Mouse (Mus musculus) retina, embryonic 14.5 days (tissue): ENCODE measurements around the gene Taf8.

Experiments used
- DNase-seq: peaks from one replicate; pipeline ENCODE4 v3.0.0-alpha.2; 2015; ENCODE audit warnings: low spot score

Taf8 gene

DNA sequence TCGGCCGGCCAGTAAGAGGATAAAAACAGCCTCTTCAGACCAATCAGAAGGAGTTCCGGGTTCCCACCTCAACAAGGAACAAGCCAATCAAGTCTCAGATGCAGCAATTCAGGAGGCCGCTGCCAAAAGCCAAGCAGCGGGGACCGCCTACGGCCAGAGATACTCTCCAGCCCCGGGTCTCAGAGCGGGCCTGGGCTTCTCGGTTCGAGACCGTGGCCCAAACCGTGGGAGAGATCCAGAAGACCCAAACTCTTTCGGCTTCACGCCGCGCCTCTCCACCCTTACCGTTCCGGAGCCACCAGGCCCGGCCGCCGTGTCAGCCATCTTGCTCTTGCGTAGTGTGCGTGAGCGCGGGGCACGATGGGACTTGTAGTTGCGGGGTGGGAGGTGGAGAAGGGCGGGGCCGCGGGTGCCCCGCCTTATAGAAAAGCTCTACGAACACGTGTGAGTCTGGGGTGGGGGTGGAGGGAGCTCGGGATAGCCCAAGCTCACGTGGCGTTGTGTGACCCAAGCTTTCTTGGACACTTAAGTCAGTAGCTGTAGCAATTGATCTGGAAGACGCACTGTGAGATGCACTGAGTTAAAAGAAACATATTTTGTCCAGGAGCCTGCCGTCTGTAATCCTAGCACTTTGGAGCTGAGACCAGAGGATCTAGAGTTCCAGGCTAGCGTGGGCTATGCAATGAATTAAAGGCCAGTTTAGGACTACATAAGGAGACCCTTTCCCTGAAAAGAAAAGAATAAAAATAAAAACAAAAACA is at the start of gene Taf8:
TSS of gene Taf8 (minus strand) at position 347 of the 761 bp plus-strand sequence.
- peak; percentile 93 for DNase-seq

DNA sequence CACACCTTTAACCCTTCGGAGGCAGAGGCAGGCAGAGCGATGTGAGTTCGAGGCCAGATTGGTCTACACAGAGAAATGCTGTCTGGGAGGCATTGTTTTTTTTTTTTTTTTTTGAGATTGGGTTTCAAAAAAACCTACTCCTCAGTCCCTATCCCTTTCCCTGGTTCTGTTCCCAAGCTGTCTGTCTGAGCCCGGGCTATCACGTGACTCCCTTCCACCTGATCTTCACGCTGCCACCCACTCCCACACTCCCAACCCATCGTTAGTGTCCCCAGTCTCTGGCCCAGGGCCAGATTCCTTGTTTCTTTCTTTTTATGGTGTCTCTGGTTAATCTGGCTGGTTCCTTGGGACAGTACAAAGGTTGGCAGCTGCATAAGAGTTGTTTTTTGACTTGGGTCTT is 49.0 kb upstream of the Taf8 start:
- no peak for DNase-seq

DNA sequence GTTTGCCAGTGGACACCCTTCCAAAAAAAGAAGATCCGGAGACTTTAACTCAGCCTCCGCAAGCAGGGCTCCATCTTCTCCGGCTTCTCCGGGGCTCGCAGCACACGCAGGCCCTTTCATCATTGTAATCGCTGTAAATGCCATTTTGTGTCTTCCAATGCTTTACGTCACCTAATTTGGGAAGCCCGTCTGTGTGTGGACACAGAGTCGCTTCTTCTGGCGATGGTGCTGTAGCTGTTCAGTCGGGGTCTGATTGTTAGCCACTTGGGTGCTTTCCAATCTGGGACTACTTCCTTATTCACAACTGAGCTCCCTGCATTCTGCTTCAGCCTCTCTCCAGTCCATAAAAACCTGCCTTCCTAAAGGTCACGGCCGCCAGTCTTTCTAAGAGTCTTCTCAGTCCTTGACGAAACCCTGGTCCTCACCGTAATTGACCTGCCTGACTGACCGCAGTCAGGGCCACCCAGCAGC is 43.8 kb upstream of the Taf8 start:
- no peak for DNase-seq

DNA sequence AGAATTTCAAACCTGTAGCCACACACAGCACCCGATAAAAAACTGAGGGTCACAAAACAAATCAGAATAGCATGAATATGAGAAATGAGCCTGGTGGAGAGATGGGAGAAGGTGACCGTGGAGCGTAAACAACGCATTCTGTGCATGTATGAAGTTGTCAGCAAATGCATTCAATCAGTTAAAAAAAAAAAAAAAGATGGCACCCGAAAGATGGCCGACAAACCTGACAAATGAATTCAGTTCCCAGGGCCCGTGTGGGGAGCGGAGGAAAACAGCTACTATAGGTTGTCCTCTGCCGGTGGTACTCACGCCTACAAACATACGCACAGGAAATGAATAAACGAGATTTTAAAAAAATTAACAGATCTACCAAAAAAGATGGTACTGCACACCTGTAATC is 43.1 kb upstream of the Taf8 start:
- DNase-seq = no peak

DNA sequence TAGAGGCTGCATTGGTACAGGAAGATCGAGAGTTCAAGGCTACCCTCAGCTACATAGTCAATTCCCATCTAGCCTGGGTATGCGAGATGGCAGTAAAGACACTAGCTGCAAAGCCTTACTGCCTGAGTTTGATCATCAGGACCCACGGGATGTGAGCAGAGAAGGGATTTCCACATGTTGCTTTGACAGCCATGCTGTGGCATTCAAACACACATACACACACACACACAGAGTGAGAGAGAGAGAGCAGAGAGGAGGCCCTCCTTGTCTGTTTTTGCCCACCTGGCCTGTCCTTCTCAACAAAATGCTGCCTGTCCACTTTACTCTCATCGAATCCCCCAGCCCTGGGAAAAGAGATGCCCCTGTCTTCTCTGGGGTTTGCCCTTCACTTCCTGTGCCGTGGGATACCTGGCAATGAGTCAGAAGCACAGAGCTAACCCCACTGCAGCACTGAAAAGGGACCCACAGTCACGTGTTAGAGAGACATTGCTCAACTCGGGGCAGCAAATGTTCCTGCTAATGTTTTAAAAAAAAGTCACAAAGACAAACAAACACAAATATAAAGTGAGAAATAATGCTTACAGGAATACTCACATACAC is 41.1 kb upstream of the Taf8 start:
- no peak for DNase-seq

DNA sequence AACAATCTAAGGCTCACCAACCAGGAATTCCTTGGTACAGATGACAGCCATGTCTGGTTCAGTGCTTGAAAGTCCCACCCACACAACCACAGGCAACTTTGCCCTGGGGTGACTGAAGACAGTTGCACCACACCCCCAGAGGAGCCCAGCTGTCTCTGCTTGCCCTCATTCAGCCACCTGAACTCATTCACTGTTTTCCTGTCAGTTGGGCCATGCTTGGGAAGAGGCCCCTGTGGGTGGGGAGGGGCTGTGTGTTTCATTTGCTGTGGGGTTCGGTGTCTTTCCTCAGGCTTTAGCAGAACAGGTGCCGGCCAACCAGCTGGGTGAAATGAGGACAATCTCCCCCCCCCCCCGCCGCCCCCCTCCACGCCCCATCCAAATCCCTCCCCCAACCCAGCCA is 40.0 kb upstream of the Taf8 start:
- DNase-seq = peak; percentile 25

DNA sequence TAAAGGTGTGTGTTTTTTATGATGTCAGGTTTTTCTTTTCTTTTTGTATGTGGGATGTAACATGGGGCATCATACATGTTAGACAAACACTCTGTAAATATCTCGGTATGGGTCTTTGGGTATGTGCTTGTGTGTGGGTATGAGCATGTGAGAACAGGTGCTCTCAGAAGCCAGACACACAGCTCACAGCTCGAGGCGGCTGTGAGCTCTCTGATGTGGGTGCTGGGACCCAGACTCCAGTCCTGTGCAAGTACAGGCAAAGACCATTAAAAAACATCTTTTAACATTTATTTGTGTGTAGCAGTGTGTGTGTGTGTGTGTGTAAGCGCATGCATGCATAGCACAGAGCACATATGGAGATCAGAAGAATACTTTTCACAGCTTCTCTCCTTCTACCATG is 37.0 kb upstream of the Taf8 start:
- DNase-seq = no peak

DNA sequence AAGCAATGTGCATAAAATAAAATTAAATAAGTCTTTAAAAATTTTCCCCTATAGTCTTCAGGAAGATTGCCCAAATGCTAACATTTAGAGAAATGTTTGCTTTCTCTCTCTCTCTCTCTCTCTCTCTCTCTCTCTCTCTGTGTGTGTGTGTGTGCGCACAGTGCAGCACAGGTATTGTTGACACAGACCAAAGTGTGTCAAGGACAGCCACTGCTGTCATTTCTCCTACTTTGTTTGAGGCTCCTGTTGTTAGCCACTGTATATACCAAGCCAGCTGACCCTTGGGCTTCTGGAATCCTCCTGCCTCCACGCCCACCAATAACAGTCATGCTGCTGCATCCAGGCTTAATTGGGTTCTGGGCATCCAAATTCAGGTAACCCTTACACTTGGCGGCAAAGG is 36.0 kb upstream of the Taf8 start:
- DNase-seq = no peak

DNA sequence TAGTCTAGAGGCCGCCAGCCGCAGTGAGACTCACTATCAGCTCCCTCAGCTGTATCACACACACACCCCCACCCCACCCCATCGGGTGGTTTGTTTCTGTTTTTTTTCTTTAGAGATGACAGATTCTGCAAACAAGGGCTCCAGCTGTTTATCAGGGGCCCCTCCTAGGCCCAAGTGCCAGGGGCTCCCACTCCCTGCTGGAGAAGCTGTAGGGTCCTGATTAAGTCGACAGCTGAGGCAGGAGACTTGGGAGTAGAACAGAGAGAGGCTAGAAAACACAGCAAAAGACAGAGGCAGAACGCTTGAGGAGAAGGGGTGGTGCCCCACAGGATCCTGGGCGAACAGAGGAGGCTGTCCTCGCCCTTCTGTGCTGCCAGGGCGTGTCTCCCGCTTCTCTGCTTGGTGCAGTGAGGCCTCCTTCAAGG is 33.7 kb upstream of the Taf8 start:
- DNase-seq = no peak

DNA sequence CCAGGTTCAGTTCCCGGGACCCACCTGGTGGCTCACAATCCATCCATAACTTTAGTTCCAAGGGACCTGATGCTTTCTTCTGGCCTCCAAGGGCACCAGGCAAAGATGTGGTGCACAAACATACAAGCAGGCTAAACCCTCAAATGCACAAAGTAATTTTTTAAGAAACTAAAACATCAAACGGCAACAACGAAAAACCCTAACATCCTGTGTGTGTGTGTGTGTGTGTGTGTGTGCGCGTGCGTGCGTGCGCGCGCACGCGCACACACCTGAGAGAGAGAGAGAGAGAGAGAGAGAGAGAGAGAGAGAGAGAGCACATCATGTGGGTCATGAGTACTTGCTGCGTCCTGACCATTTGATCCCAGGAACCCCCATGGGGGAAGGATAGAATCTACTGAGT is 31.6 kb upstream of the Taf8 start:
- no peak for DNase-seq

DNA sequence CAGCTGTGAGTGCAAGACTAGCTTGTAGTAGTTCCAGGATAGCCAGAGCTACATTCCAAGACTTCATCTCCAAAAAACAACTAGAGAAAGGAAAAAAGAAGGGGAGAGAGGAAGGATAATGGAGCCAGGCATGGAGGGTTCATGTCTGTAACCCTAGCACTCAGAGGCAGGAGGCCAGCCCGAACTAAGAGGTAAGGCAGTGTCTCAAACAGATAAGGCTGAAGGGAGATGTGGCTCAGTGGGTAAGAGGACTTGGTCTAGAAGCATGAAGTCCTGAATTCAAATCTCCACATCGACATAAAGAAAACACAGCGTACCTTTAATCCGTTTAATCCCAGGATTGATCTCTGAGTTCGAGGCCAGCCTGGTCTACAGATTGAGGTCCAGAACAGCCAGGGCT is 30.3 kb upstream of the Taf8 start:
- DNase-seq = no peak

DNA sequence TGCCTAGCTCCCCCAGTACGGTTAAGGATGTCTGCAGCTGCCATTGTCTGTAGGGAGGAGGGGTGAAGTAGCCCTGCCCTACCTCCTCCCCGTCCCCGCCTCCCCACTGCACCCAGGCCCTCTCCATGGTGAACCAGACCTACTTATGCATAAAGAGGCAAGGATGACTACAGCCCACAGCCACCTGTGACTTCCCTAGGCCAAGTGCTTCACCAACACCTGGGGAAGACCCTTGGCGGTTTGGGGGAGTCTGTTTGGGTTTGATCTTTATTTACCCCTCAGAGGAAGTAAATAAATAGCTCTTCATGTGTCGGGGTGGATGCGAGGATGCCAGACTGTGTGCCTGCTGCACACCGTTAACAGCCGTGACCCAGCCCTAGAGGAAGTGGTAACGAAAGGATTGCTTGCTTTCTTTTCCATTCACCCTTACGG is 29.3 kb upstream of the Taf8 start:
- DNase-seq = no peak

DNA sequence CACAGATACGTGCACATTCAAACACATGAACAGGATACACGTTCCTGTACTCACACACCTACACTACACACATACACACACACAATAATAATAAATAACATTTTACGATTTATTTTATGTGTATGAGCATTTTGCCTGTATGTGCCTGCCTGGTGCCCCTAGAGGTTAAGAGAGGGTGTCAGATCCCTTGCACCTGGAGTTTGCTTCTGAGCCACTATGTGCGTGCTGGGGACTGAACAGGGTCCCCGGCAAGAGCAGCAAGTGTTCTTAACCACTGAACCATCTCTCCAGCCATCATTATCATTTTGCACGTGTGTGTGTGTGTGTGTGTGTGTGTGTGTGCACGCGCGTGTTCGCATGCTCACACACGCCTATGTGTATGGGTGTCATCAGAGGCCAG is 27.5 kb upstream of the Taf8 start:
- DNase-seq = no peak

DNA sequence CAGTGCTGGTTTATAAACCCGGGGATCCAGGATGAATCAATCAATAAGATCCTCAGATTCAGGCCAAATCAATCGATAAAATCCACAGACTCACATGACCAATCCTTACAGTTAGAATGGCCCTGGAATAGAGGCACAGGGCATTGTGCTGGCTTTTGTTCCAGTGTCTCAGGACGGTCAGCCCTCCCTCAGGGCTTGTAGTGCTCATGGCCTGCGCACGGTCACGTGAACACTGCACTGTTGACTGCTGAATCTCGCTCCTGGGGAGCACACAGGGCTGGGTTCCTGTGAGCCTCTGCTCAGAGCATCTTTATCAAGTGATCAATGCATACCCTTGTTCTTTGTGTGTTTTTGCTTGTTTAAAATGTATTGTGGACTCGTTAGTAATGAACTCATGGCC is 26.8 kb upstream of the Taf8 start:
- peak; percentile 40 for DNase-seq

DNA sequence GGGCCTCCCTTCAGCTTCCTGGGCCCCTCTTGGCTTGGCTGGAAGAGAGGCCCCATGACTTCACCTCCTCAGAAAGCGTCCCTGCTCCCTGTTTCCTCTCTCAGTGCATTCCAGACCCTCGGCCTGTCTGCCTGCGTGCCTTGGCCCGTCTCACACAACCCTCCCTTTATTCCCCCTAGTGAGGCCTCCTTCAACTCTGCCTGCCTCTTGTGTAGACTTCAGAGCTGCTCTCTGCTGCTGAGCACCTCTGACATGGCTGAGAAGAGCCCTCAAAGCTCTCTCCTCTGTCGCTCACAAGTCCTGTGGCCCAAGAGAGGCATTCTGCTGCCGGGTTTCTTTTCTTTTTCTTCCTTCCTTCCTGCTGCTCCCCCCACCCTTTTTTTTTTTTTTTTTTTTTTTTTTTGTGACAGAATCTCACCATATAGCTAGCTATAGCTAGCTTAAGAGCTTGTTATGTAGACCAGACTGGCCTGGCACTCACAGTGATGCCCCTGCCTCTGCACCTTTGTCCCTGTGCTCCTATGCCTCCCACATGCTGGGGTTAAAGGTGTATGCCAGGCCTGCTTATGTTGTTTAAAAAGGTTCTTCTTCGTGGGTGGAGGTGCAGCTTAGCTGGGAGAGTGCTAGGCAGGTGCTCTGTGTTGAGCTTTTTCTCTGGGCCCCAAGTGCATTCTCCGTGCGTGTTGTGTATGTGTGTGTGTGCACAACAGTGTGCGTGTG is 25.6 kb upstream of the Taf8 start:
- DNase-seq = peak; percentile 51

DNA sequence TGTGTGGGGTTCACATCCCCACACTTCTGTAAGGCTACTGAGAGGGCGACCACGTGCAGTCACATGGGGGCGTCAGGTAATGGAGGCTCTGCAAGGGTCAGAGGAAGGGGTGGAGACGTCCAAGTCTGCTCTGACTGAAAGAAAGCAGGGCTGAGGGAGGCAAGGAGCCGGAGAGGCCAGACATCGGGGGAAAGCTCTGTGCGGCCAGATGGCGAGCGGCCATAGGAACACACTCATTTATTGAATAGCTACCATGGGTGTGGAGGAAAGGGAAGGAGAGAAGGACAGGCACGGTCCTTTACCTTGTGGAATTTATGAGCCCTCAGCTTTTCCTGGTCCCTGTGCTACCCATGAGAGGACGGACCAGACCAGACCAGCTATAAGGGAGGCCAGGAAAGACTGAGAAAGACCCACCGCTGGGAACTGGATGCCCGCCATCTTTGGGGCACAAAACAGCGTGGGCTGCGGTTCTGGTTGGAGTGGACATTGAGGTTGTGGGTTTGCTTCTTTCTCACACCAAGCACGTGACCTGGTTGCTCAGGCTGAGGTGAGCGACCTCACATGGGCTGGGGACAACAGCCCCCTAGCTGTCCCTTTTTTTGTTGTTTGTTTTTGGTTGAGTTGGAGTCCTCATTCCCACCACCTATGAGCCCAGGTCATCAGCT is 24.9 kb upstream of the Taf8 start:
- DNase-seq = no peak

DNA sequence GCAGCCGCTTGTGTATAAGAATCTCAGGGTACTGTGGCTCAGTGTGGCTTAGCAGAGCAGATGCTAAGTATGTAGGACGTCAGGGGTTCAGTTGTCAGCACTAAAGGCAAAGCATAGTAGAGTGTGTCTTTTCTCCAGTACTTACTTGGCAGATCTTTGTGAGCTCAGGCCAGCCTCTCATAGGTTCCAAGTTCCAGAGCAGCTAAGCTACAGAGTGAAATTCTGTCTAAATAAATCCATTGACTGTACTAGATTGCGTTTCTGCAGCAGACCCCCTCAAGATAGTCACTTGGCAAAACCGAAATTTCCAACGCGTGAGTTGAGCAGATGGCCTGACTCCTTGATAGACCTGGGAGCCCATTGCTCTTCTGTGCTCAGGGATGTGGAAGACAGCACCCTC is 22.9 kb upstream of the Taf8 start:
- DNase-seq = no peak

DNA sequence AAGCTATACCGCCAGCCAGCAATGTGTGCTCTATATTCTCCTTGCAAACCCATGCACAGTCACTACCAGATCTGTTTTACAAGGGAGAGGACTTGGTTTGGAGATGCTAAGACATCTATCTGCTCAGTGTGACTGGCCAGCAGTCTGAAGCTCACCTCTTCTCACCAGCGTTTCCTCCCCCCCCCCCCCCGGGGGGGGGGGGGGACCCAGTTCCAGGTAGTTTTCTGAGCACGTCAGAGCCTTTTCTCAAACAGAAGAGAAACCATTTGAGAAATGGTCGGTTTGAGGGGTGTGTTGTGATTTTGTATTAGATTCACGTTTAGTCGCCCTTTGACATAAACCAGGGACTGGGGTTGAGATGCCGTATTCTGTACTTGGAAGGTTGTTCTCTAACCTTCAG is 22.0 kb upstream of the Taf8 start:
- no peak for DNase-seq

DNA sequence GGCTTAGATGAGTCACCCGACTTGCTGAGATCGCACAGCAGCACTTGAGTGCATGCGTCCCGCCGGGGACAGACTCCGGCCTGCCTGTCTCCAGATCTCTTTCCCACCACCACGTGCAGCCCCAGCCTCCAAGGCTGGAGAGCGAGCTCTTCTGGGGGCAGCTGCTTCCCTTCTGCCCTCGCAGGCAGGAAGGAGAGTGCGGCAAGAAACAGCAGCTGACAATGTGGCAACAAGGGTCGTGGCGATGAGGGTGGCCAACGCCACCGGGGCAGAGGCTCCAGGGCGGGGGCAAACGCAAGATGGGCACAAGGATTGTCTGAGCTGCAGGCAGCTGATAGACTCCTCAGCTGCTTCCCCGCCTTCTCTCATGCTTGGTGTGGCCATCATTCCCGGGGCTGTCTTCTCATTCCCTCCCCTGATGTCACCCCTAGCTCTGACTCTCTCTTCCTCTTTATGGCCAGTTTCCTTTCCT is 21.2 kb upstream of the Taf8 start:
- DNase-seq = no peak

DNA sequence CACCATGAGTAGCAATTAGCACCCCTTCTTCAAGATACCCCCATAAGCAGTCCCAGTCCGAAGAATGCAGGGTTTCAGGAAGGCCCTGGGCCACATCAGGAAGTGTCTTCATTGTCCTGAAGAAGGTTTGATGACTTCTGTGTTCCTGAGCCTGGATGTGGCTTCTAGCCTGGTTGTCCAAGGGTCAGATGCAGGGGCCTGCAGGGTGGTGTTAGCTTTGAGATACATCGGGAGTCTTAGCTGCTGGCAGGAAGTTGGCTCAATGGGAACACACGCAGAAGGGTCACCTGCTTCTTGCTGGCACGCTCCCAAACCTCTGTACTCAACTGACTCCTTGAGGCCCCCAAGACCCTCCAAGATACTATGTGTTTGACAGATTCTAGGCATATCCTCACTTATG is 20.4 kb upstream of the Taf8 start:
- no peak for DNase-seq

DNA sequence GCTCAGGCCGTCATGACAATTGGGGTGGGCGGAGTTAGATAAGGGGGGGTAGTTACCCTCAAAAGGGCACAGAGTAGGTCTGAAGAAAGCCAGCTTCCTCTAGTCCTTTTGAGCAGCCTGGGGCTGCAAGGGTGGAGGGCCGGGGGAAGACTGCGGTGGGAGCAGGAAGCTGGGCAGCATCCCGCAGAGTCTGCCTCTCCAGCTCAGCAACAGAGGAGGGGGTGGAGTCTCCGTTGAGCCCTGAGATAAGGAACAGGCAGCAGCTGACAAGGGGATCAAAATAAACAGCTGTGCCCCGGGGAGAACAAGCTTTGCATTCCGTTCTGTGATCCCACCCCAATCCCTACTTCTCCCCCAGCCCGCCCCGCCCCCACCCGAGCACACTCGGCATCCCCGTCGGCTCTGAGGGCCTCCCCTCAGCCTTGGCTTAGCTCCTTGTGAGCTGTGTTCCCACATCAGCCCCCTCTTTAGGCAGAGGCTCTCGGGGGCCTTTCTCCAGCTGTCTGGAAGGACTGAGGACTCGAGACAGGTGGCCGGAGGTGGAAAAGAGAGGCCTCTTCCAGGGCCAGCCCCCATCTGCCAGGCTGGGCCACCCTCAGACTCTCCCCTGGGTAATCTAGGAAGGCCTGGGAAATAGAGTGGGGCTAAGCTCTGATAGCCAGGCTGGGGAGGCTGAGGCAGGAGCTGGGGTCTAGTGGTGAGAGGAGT is 19.6 kb upstream of the Taf8 start:
- DNase-seq = peak; percentile 78

DNA sequence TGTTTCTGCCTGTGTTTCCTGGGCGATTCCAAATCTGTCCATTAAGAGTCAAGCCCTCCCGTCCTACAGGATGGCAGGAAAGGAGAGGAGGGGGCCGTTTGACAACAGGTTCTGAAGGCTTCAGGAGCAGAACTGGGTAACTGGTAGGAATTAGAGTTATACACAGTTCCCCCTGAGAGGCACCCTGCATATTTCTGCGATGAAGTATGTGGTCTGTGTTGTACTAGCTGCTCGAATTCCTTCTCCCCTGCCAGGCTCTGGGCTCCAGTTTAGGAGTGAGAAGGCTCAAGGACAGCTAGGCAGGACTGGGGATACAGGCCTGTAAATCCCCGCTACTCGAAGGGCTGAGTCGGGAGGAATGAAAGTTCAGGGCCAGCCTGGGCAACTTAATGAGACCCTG is 16.1 kb upstream of the Taf8 start:
- peak; percentile 35 for DNase-seq
